Mouse (Mus musculus): ENCODE results near the gene Serpinb3c. TPM values are rescaled to one million over a fixed set of nuclear protein-coding genes. Genes with fewer than 3 reads are reported as not detected.
"Not testable (repeated sequence)": the region's sequence is repeated elsewhere in the genome, so short reads cannot be mapped to it uniquely, and the experiment has no call there.

The Serpinb3c gene
- not detected in 2 replicates for total RNA-seq (2015; ENCODE audit: low replicate concordance)
- total RNA-seq (2017; ENCODE audit: low replicate concordance) = not detected in 2 replicates

- ATAC-seq (replicated peaks; ENCODE audit: low FRiP score, poor library complexity, severe bottlenecking) = not testable (repeated sequence)
Observed at GRCm38 (mm10) chr1:107278261-107278660, at the start of gene Serpinb3c, which contains the start of gene Serpinb3b. Serpinb3c (minus strand) TSS chr1:107278371. Serpinb3b (minus strand) TSS chr1:107278361.

GRCm38 (mm10) chr1:107243170-107243569 is 35.0 kb downstream of the Serpinb3c start:
- not testable (repeated sequence) for ATAC-seq (replicated peaks; ENCODE audit: low FRiP score, poor library complexity, severe bottlenecking)

Other genes with a start within 250 kb of the Serpinb3c start
- gene Serpinb3a, start 226.1 kb downstream of the Serpinb3c start, total RNA-seq (2015; ENCODE audit: low replicate concordance) = not detected in 2 replicates
- not detected in 2 replicates for gene Serpinb3a, start 226.1 kb downstream of the Serpinb3c start, total RNA-seq (2017; ENCODE audit: low replicate concordance)
- not detected in 2 replicates for gene Serpinb3d, start 194.9 kb downstream of the Serpinb3c start, total RNA-seq (2015; ENCODE audit: low replicate concordance)
- not detected in 2 replicates for gene Serpinb3d, start 194.9 kb downstream of the Serpinb3c start, total RNA-seq (2017; ENCODE audit: low replicate concordance)
- not detected in 2 replicates for gene Serpinb3b, start within 50 bp of the Serpinb3c start, total RNA-seq (2015; ENCODE audit: low replicate concordance)
- gene Serpinb3b, start within 50 bp of the Serpinb3c start, total RNA-seq (2017; ENCODE audit: low replicate concordance) = not detected in 2 replicates
- gene Serpinb11, start 82.8 kb upstream of the Serpinb3c start, total RNA-seq (2015; ENCODE audit: low replicate concordance) = not detected in 2 replicates
- gene Serpinb11, start 82.8 kb upstream of the Serpinb3c start, total RNA-seq (2017; ENCODE audit: low replicate concordance) = not detected in 2 replicates
- gene Serpinb7, start 121.3 kb upstream of the Serpinb3c start, total RNA-seq (2015; ENCODE audit: low replicate concordance) = not detected in 2 replicates
- gene Serpinb7, start 121.3 kb upstream of the Serpinb3c start, total RNA-seq (2017; ENCODE audit: low replicate concordance) = not detected in 2 replicates
- 2.5 TPM in 1 of 2 replicates, not detected in the other for gene Serpinb2, start 233.1 kb upstream of the Serpinb3c start, total RNA-seq (2015; ENCODE audit: low replicate concordance)
- 0.39 TPM in 1 of 2 replicates, not detected in the other for gene Serpinb2, start 233.1 kb upstream of the Serpinb3c start, total RNA-seq (2017; ENCODE audit: low replicate concordance)

Measured in erythroid progenitor cell, adult 5-6 weeks (primary cell).